Mouse (Mus musculus) gonadal fat pad, adult 2 months (tissue): ENCODE data around the gene Ythdf1. TPM values are rescaled to one million over a fixed set of nuclear protein-coding genes. Genes with fewer than 3 reads are reported as not detected.

Source experiments
- DNase-seq: peaks from one replicate; pipeline ENCODE4 v3.0.0-alpha.2; 2012; ENCODE audit warnings: low read depth
- polyA plus RNA-seq: library from polyadenylated mRNA; depleted of rRNA; stranded (reverse); fragments of >200 nt; gene quantifications from 2 replicates; pipeline ENCODE4 v1.2.3, GENCODE M21; 2012; rRNA removed

Gene Ythdf1
- polyA plus RNA-seq, 1 experiment = 45.4 TPM

GRCm38 (mm10) chr2:180879365-180880067, 41.2 kb downstream of the Ythdf1 start:
- no peak for DNase-seq

- DNase-seq = no peak
These were observed 50.7 kb downstream of the Ythdf1 start for GRCm38 (mm10) chr2:180870006-180870405.

GRCm38 (mm10) chr2:180861561-180861960, 59.2 kb downstream of the Ythdf1 start:
- DNase-seq = no peak

- DNase-seq = no peak
These were observed 63.6 kb downstream of the Ythdf1 start for GRCm38 (mm10) chr2:180857121-180857520.

- DNase-seq = no peak
These were observed 65.7 kb downstream of the Ythdf1 start for GRCm38 (mm10) chr2:180855005-180855544.

Other genes starting within 250 kb of the Ythdf1 start
- 21.5 and 25.8 TPM in 2 replicates for gene Dido1, start 210.9 kb downstream of the Ythdf1 start, polyA plus RNA-seq
- gene Gid8, start 210.8 kb downstream of the Ythdf1 start, polyA plus RNA-seq = 44.0 and 44.7 TPM in 2 replicates
- gene Slc17a9, start 195.7 kb downstream of the Ythdf1 start, polyA plus RNA-seq = 197 and 221 TPM in 2 replicates
- not detected in 2 replicates for gene Bhlhe23, start 144.0 kb downstream of the Ythdf1 start, polyA plus RNA-seq
- gene Birc7, start 8.1 kb upstream of the Ythdf1 start, polyA plus RNA-seq = 0.09 TPM in 1 of 2 replicates, not detected in the other
- gene Nkain4, start 33.8 kb upstream of the Ythdf1 start, polyA plus RNA-seq = 28.8 and 29.0 TPM in 2 replicates
- 85.3 and 109 TPM in 2 replicates for gene Arfgap1, start 46.3 kb upstream of the Ythdf1 start, polyA plus RNA-seq
- gene Col20a1, start 65.6 kb upstream of the Ythdf1 start, polyA plus RNA-seq = 1.4 and 1.5 TPM in 2 replicates
- 0.07 and 0.15 TPM in 2 replicates for gene Chrna4, start 122.6 kb upstream of the Ythdf1 start, polyA plus RNA-seq
- gene Kcnq2, start 214.4 kb upstream of the Ythdf1 start, polyA plus RNA-seq = 0.07 and 0.13 TPM in 2 replicates
- 0.78 TPM in 1 of 2 replicates, not detected in the other for gene Eef1a2, start 236.1 kb upstream of the Ythdf1 start, polyA plus RNA-seq